Mouse (Mus musculus) macrophage (primary cell): ENCODE results near the gene Lrrc8d. TPM values are rescaled to one million over a fixed set of nuclear protein-coding genes. Genes with fewer than 3 reads are reported as not detected.
"Not testable (repeated sequence)": the region's sequence is repeated elsewhere in the genome, so short reads cannot be mapped to it uniquely, and the experiment has no call there.

Experiments
- H3K27ac ChIP-seq: fragments of 350-480 bp; formaldehyde crosslinking; 2 replicates; pipeline ENCODE4 v1.9.0; 2021
- H3K36me3 ChIP-seq: fragments of 350-480 bp; formaldehyde crosslinking; 2 replicates; pipeline ENCODE4 v1.9.0; 2021; ENCODE audit errors: inconsistent target
- H3K4me3 ChIP-seq: fragments of 350-480 bp; formaldehyde crosslinking; 2 replicates; pipeline ENCODE4 v1.9.0; 2021; ENCODE audit errors: inconsistent target
- H3K79me2 ChIP-seq: fragments of 350-480 bp; formaldehyde crosslinking; 2 replicates; pipeline ENCODE4 v1.9.0; 2021; ENCODE audit errors: inconsistent target
- WGBS: methylation state at CpG from one replicate; pipeline ENCODE4 v1.1.7; 2026; ENCODE audit warnings: inconsistent platforms; ENCODE audit not compliant: missing documents; 5-methylcytosine and 5-hydroxymethylcytosine counted together
- polyA plus RNA-seq: library from polyadenylated mRNA; stranded (reverse); fragments of 250-400 nt; gene quantifications from 3 replicates; pipeline ENCODE4 v1.2.4, GENCODE M21; 2018; ENCODE audit warnings: inconsistent platforms

Gene Lrrc8d
- polyA plus RNA-seq, 1 experiment from 2014 or later, result 50.7 TPM

DNA sequence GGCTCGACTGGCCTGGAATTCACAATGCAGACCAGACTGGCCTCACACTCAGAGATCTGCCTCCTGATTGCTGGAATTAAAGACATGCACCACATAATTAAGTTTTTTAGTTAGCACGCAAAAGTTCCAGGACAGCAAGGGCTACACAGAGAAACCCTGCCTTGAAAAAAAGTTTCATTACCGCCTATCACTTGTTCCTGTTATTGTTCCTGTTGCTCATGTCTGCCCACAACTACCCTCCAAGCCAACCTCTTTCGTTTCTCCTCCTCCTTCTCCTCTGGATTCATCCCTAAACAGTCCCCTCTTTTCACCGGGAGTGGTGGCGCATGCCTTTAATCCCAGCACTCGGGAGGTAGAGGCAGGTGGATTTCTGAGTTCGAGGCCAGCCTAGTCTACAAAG lies 21.5 kb upstream of the Lrrc8d start:
- 74% methylated on average over 8 of the region's 8 CpGs for WGBS
- no peak overlapping the region for H3K27ac ChIP-seq
- H3K36me3 ChIP-seq, result no peaks in the 10 kb centered on the region
- no peaks in the 10 kb centered on the region for H3K79me2 ChIP-seq
- no peak overlapping the region for H3K4me3 ChIP-seq

DNA sequence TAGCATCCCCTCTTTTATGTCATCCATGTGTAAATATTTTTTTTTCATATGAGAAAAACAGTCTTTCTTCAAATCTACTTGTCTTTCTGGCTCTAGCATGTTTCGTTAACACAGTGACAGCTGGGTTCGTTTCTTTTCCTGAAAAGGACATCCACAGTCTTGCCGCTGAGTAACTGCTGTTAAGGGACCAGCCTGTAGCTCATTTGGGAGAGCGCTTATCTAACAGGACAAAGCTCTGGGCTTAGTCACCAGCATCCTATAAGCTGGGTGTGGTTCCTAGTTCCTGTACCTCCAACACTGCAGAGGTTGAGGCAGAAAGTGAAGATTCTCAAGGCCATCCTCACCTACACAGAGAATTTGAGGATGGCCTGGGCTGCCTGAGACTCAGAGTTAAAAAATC lies 20.5 kb upstream of the Lrrc8d start:
- Histone ChIP-seq H3K36me3 (no peaks in the 10 kb centered on the region), H3K4me3 (no peak overlapping the region), H3K27ac (no peak overlapping the region), H3K79me2 (no peaks in the 10 kb centered on the region)
- WGBS, result 97% methylated on average over 4 of the region's 4 CpGs

DNA sequence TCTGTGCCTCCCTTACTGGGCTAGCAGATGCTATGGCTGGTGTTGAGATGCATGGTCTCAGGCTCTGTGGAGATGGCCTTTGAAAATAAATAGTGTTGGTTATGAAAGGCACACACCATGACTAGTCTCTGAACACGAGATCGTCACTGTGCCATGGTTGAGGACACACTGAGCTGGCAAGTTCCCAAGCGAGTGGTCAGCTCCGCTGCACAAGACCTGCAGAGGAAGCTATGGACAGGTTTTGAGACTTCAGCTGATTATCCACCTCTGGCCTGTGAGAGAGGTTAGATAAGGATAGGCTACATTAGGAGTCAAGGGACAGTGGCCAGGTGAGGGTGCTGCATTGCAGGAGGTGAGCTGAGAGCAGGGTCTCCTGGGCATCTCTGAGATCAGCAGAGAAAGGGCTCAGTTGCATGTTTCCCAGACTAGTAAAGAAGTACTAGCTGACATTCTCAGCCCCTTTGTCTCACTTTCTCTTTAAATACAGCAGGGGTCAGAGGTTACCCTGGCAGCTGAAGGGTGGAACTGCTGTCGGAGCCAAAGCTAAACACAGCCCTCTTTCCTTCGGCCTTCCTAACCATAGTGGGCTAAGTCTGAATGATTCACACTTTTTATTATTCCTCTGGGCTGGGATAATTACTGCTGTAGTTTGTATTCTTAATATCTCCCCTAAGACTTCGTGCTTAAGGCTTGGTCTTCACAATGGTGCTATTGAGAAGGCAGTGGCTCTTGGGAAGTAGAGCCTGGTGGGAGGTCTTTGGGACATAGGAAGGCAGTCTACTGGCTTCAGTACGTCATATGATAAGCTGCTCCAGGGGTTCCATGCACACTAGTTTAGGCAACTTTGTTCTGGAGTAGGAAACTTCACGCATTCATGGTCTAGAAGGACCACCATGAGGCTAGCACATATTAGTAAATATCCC lies 19.6 kb upstream of the Lrrc8d start:
- Histone ChIP-seq H3K79me2 (no peaks in the 10 kb centered on the region), H3K36me3 (no peaks in the 10 kb centered on the region), H3K4me3 (no peak overlapping the region), H3K27ac (no peak overlapping the region)
- whole genome bisulfite sequencing, result 89% methylated on average over 9 of the region's 9 CpGs

- Histone ChIP-seq H3K27ac (no peak overlapping the region), H3K36me3 (no peaks in the 10 kb centered on the region), H3K4me3 (no peak overlapping the region), H3K79me2 (no peaks in the 10 kb centered on the region)
- 96% methylated on average over 9 of the region's 9 CpGs for WGBS
Observed at GRCm38 (mm10) chr5:105682143-105682611, 17.6 kb upstream of the Lrrc8d start.

GRCm38 (mm10) chr5:105683912-105684350 lies 15.8 kb upstream of the Lrrc8d start:
- 53% methylated on average over 4 of the region's 4 CpGs for WGBS
- Histone ChIP-seq H3K4me3 (no peak overlapping the region), H3K27ac (no peak overlapping the region), H3K36me3 (no peaks in the 10 kb centered on the region), H3K79me2 (no peaks in the 10 kb centered on the region)

DNA sequence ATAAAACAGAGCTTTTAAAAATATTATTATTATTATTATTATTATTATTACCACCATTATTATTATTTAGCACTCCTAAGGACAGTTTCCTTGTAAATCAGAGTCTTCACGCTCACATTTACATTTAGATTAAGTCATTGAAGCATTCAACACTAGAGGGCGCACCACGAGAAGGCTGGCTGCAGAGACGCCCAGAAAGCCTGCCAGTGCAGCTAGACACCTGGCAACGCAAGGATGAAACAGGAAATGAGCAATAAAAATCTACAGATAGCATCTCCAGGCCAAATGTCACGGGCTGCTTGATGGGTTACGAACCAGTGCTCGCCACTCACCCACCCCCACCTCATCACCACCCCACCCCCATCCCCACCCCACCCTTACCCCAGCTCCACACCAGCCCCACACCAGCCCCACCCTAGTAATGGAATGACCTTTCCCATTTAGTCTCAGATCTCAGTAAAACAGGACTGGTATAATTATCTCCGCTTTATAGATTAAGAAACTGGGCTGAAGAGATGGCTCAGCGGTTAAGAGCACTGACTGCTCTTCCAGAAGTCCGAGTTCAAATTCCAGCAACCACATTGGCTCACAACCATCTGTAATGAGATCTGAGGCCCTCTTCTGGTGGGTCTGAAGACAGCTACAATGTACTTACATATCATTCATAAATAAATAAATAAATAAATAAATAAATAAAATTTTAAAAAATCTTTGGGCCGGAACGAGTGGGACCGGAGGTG lies 14.7 kb upstream of the Lrrc8d start:
- Histone ChIP-seq H3K36me3 (no peaks in the 10 kb centered on the region), H3K27ac (no peak overlapping the region), H3K4me3 (no peak overlapping the region), H3K79me2 (no peaks in the 10 kb centered on the region)
- 33% methylated on average over 14 of the region's 14 CpGs for WGBS

DNA sequence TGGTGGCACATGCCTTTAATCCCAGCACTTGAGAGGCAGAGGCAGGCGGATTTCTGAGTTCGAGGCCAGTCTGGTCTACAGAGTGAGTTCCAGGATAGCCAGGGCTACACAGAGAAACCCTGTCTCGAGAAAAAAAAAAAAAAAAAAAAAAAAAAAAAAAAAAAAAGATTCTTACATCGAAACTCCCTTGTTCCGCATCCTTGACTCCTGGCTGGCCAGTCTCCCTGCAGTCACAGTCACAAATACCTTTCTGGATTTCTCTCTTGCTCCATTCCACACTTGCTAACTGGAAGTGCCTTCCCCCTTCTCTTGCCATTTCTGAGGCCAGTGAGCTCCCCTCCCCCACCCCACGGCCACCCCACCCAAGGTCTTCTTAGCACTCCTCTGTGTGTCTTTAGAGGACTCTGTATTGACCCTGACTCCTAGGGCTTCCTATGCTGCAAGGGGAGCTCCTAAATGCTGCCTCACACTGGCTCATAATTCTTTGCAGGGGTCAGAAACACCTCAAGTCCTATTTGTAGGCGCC lies 13.9 kb upstream of the Lrrc8d start:
- WGBS, result 83% methylated on average over 3 of the region's 7 CpGs
- H3K36me3 ChIP-seq, H3K79me2 ChIP-seq, H3K4me3 ChIP-seq, H3K27ac ChIP-seq: not testable (repeated sequence)

GRCm38 (mm10) chr5:105686331-105686995 lies 13.3 kb upstream of the Lrrc8d start:
- no peaks in the 10 kb centered on the region for H3K36me3 ChIP-seq
- 38% methylated on average over 11 of the region's 12 CpGs for WGBS
- no peaks in the 10 kb centered on the region for H3K79me2 ChIP-seq
- no peak overlapping the region for H3K27ac ChIP-seq
- H3K4me3 ChIP-seq, result no peak overlapping the region

GRCm38 (mm10) chr5:105690502-105691454 lies 9.0 kb upstream of the Lrrc8d start:
- H3K4me3 ChIP-seq, result no peak overlapping the region
- WGBS, result 92% methylated on average over 9 of the region's 10 CpGs

GRCm38 (mm10) chr5:105691645-105692044 lies 8.1 kb upstream of the Lrrc8d start:
- H3K27ac ChIP-seq, result no peak overlapping the region
- H3K36me3 ChIP-seq, result no peaks in the 10 kb centered on the region
- WGBS, result 82% methylated on average over 7 of the region's 7 CpGs
- no peak overlapping the region for H3K4me3 ChIP-seq
- no peaks in the 10 kb centered on the region for H3K79me2 ChIP-seq

More at GRCm38 (mm10) chr5:105690502-105691454, 9.0 kb upstream of the Lrrc8d start:
- Histone ChIP-seq H3K36me3 (no peaks in the 10 kb centered on the region), H3K27ac (no peak overlapping the region), H3K79me2 (no peaks in the 10 kb centered on the region)

- WGBS, result 68% methylated on average over 7 of the region's 7 CpGs
Observed at GRCm38 (mm10) chr5:105694339-105694930, 5.3 kb upstream of the Lrrc8d start.

GRCm38 (mm10) chr5:105696049-105696448 lies 3.7 kb upstream of the Lrrc8d start:
- H3K27ac ChIP-seq, result peak overlapping the region; percentile 81
- no peaks in the 10 kb centered on the region for H3K36me3 ChIP-seq
- peak overlapping the region; percentile 6; the same call in 1 of the 2 replicates for H3K4me3 ChIP-seq
- H3K79me2 ChIP-seq, result peaks cover 20% of the 10 kb centered on the region
- 3% methylated on average over 6 of the region's 6 CpGs for WGBS

More at GRCm38 (mm10) chr5:105694339-105694930, 5.3 kb upstream of the Lrrc8d start:
- no peak overlapping the region for H3K27ac ChIP-seq
- H3K4me3 ChIP-seq, result no peak overlapping the region
- H3K79me2 ChIP-seq, result peaks cover 16% of the 10 kb centered on the region; the same call in 1 of the 2 replicates
- H3K36me3 ChIP-seq, result no peaks in the 10 kb centered on the region

- Histone ChIP-seq H3K79me2 (peaks cover 39% of the 10 kb centered on the region), H3K4me3 (no peak overlapping the region), H3K27ac (peak overlapping the region; percentile 87), H3K36me3 (no peaks in the 10 kb centered on the region)
- 76% methylated on average over 3 of the region's 3 CpGs for WGBS
Observed at GRCm38 (mm10) chr5:105697886-105698285, 1.9 kb upstream of the Lrrc8d start.
